Mouse (Mus musculus) hematopoietic stem cell, adult 5-6 weeks (primary cell): ENCODE results near the gene Sec14l2. TPM values are rescaled to one million over a fixed set of nuclear protein-coding genes. Genes with fewer than 3 reads are reported as not detected.

Experiments
- ATAC-seq, 2 experiments: fragments of 125-278 bp in 1 of 2; replicated peaks in 1 of 2; 2 replicates each; pipeline ENCODE4 v1.8.0; 2016 to 2017; ENCODE audit warnings: inconsistent platforms in 2 of 2, mild to moderate bottlenecking in 2 of 2, moderate number of reproducible peaks in 2 of 2, low read depth in 1 of 2, moderate TSS enrichment in 1 of 2; ENCODE audit not compliant: low FRiP score in 2 of 2, poor library complexity in 2 of 2, severe bottlenecking in 2 of 2, insufficient read depth in 1 of 2, low TSS enrichment in 1 of 2
- total RNA-seq: library from RNA; stranded (forward); fragments of 172-1452, 232-1000 nt; gene quantifications from 2 replicates; pipeline ENCODE4 v1.2.3, GENCODE M21; 2017

The Sec14l2 gene
- total RNA-seq = 3.1 and 5.9 TPM in 2 replicates

DNA sequence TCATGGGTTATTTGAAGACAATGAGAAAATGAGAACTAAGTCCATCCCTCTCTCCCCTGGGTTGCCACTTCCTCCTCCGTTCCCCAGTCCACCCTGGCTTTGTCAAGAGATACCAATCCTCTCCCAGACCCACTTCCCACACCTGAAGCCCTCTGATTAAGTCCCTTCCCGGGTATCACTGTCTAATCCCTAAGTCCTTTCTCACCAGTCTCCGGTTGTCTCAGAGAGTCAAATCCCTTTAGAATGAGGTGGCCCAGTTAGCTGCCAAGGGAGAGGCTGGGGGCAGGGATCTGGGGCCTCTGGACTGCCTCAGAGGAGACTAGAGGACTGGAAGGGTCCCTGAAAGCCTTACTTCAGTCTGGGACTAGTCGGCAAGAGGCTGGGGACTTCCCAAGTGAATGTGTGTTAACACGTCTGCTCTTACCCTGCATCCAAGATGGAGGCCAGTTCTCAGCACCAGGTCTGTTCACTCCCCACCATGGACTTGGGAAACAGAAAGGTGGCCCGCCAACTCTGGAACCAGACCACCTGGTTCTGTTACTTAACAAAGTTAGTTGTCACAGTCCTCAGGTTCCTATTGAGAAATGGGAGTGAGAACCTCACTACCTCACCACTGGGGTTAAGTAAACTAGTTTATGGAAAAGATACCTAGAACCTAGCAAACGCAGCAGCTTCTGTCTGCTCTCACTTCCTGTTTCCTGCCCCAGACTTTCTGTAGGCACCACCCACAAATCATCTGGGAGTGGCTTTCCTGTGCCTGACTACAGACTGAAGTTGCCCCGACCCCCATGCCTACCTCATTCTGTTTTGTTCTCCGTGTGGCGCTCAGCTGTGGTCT is at the start of gene Sec14l2:
Gene Sec14l2 (minus strand): TSS at position 674 of the 838 bp plus-strand sequence.
- ATAC-seq = peak; percentile 44 to 65

GRCm38 (mm10) chr11:4166467-4167090 is 43.4 kb upstream of the Sec14l2 start:
- ATAC-seq = no peak

DNA sequence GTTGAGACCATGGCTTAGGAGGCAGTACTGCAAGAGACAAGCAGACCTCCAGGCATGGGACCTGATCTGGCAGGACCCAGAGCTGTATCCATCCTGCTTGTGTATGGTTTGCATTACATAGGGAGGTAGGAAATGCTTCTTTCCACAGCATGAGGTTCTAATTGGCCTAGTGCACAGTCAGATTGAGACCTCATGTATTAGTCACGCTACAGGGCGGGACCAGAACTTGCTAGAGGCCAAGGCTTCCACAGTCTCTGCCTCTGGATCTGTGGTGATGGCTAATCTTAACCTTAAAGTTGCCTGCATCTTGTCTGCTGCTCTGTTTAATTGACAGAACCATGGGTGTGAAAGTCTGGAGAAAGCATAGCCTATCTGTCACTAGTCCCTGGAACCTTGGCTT is 41.5 kb upstream of the Sec14l2 start:
- ATAC-seq = no peak

DNA sequence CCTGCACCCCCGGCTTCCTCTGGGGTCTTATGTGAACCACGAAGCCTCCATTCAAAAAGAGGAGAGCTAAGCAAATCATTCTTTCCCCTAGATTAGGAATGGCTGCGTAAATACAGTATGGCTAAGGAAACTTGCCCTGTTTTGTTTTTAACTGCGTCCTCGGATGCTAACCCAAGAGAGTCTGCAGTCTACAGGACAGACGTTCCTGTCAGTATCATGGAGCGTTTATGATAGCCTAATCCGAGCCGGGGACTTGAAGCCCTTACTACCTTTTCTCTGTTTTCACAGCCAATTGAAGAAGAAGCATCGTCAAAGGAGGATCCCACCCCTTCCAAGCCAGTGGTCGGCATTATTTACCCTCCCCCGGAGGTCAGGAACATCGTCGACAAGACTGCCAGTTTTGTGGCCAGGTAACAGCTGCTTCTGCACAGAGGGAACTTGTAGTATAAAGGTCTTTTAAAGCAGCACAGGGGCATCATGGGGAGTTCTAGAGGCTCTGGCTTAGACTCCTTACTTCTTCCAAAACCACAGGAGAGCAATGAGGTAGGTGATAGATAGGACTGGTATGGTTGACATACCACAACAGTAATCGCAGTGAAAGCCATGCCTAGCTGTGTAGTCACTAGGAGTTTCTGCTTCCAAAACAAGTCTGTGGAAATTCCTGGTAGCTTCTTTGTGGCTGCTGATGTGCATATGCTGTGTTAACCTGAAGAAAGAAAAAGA is 37.7 kb upstream of the Sec14l2 start:
- ATAC-seq = no peak

- peak; percentile 93 to 98 for ATAC-seq
These were observed 36.8 kb upstream of the Sec14l2 start, which contains the start of the genes Ccdc157 and Sf3a1 for GRCm38 (mm10) chr11:4159808-4160708. Gene Ccdc157 (minus strand): TSS chr11:4160293. Gene Sf3a1 (plus strand): TSS chr11:4160350.

- ATAC-seq = no peak
These were observed 35.5 kb upstream of the Sec14l2 start for GRCm38 (mm10) chr11:4158676-4159075.

DNA sequence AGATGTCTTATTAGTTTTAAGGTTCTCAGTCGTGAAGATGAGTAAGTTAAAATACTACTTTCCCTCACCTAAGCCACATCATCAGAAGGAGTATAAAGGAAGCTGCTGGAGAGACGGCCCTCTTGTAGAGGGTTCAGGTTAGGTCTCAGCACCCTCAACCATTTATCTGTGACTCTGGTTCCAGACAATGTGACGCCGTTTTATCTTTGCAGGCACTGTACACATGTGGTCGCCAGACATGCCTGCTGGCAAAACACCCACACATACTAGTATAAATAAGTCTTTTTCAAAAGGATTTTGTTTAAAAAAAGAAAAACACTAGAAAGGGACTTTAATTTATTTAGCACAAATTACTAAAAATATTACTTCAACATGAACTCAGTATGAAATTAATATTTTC is 32.4 kb upstream of the Sec14l2 start:
- ATAC-seq = no peak

GRCm38 (mm10) chr11:4153694-4154093 is 30.5 kb upstream of the Sec14l2 start:
- ATAC-seq = no peak

- ATAC-seq = no peak
These were observed 26.7 kb upstream of the Sec14l2 start for GRCm38 (mm10) chr11:4149886-4150285.

- ATAC-seq = no peak
These were observed 25.4 kb upstream of the Sec14l2 start for GRCm38 (mm10) chr11:4148536-4149156.

GRCm38 (mm10) chr11:4148120-4148519 is 24.9 kb upstream of the Sec14l2 start:
- ATAC-seq = no peak

DNA sequence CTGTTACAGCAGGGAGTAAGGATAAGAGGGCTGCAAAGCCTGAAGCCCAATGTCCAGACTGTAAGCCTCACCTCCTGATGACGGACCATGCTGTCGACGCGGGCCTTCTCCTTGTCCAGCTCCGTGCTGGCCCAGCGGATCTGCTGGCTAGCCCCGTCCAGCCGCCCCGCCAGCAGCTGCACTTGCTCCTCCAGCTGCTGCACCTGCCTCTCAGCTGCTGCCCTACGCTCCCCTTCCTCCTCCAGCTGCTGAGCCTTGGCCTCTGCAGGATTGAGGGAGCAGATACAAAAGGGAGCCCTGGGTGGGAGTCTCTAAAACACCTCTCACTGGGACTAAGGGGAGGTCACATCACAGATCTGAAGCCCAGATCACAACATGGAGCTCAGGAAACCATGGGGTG is 23.9 kb upstream of the Sec14l2 start:
- no peak for ATAC-seq

DNA sequence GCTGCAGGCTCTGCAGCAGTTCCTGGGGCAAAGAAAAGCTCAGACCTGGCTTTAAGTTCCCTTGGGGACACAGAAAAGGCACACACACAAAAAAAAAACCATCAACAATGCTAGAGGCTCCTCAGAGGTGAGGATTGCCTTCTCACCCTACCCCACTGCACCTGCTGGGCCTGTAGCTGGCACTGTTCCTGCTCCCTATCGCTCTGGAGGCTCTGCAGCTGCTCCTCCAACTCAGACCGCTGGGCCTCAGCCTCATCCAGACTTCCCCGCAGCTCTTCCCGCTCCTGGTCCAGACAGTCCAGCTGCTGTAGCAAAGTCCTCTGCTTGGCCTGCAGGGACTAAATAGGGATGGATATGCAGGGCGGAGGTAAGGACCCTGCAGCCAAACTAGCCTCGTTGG is 23.2 kb upstream of the Sec14l2 start:
- ATAC-seq = no peak

GRCm38 (mm10) chr11:4143281-4144062 is 20.3 kb upstream of the Sec14l2 start:
- no peak for ATAC-seq

GRCm38 (mm10) chr11:4142352-4142751 is 19.1 kb upstream of the Sec14l2 start:
- ATAC-seq = no peak

DNA sequence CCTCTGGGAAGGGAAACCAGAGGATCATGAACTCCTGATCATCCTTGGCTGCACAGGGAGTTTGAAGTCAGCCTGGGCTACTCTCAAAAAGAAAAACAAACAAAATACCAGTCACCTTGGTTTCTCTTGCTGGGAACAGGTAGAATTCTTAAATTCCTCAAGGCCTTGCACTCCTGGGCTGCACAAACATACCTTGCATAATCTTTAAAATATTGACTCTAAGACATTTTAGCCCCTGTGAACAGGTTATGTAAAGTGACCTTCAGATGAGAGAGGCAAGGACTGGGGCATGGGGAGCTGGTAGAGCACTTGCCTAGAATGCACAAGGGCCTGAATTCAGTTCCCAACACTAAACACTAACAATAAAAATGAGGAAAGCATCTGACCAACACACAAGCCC is 18.3 kb upstream of the Sec14l2 start:
- no peak for ATAC-seq
